Mouse (Mus musculus) CH12.LX (cell line): ENCODE measurements around the gene E2f7. TPM values are rescaled to one million over a fixed set of nuclear protein-coding genes. Genes with fewer than 3 reads are reported as not detected.
A peak's percentile ranks its signal among the peaks of the same experiment; 100 is the strongest.

Experiments used
- DNase-seq: peaks from one replicate; pipeline ENCODE4 v3.0.0-alpha.2; 2013; ENCODE audit errors: extremely low read depth
- H3K27ac ChIP-seq: 2 replicates; pipeline ENCODE4 v1.5.1; 2012; ENCODE audit warnings: low read depth, mild to moderate bottlenecking, control low read depth, moderate library complexity; ENCODE audit not compliant: insufficient read depth
- H3K27me3 ChIP-seq: replicated peaks from 2 replicates; pipeline ENCODE3; 2012; ENCODE audit warnings: inconsistent platforms
- H3K36me3 ChIP-seq, 2 experiments: replicated peaks in 1 of 2; 2 replicates each; pipeline versions ENCODE3 to v1.6.1; 2012; ENCODE audit warnings: inconsistent platforms in 1 of 2, low read length in 1 of 2, mild to moderate bottlenecking in 1 of 2, mixed read lengths in 1 of 2, moderate library complexity in 1 of 2; ENCODE audit not compliant: control insufficient read depth in 1 of 2, insufficient read depth in 1 of 2
- H3K4me1 ChIP-seq, 2 experiments: 2 replicates each; pipeline ENCODE4 v1.6.1; 2012; ENCODE audit warnings: inconsistent platforms in 1 of 2, moderate library complexity in 1 of 2; ENCODE audit not compliant: insufficient read depth in 2 of 2, control insufficient read depth in 1 of 2
- H3K4me2 ChIP-seq: 2 replicates; pipeline ENCODE4 v1.6.1; 2012; ENCODE audit warnings: low read depth, mild to moderate bottlenecking, control low read depth; ENCODE audit not compliant: poor library complexity, insufficient read depth, severe bottlenecking
- H3K4me3 ChIP-seq, 3 experiments: fragments of 150-350 bp in 1 of 3; sonication (generic) in 1 of 3; replicated peaks in 1 of 3; 2 replicates each; pipeline versions ENCODE3 to v1.5.1; 2011 to 2012; ENCODE audit warnings: low read depth in 2 of 3, low read length in 2 of 3, mild to moderate bottlenecking in 2 of 3, moderate library complexity in 2 of 3, control low read depth in 1 of 3, improper control_type of control experiment in 1 of 3, inconsistent platforms in 1 of 3, mixed read lengths in 1 of 3; ENCODE audit not compliant: poor library complexity in 1 of 3
- H3K79me2 ChIP-seq: replicated peaks from 2 replicates; pipeline ENCODE4 v1.6.1; 2012; ENCODE audit warnings: mild to moderate bottlenecking, moderate library complexity; ENCODE audit not compliant: control insufficient read depth, poor library complexity, insufficient read depth, severe bottlenecking; ENCODE audit errors: extremely low read depth
- H3K9ac ChIP-seq: 2 replicates; pipeline ENCODE4 v1.6.1; 2012; ENCODE audit warnings: low read depth, mild to moderate bottlenecking, control low read depth, moderate library complexity; ENCODE audit not compliant: insufficient read depth
- H3K9me3 ChIP-seq: replicated peaks from 2 replicates; pipeline ENCODE3; 2012; ENCODE audit warnings: low read length, inconsistent platforms, mixed read lengths
- BHLHE40 ChIP-seq: IDR thresholded peaks from 2 replicates; pipeline ENCODE4 v1.6.1; 2011; ENCODE audit warnings: mild to moderate bottlenecking, low read depth, low read length, improper control_type of control experiment
- CHD1 ChIP-seq: IDR thresholded peaks from 2 replicates; pipeline ENCODE4 v1.6.1; 2012; ENCODE audit warnings: low read depth, low read length, improper control_type of control experiment, inconsistent platforms
- CHD2 ChIP-seq: IDR thresholded peaks from 2 replicates; pipeline ENCODE4 v1.6.1; 2011; ENCODE audit warnings: low read length, improper control_type of control experiment
- CTCF ChIP-seq, 2 experiments: IDR thresholded peaks in 1 of 2; conservative IDR thresholded peaks in 1 of 2; 2 replicates each; pipeline ENCODE4 v1.5.1; 2011 to 2012; ENCODE audit warnings: low read depth in 2 of 2, low read length in 2 of 2, improper control_type of control experiment in 1 of 2, inconsistent platforms in 1 of 2, mild to moderate bottlenecking in 1 of 2, moderate library complexity in 1 of 2
- E2F4 ChIP-seq: IDR thresholded peaks from 2 replicates; pipeline ENCODE4 v1.6.1; 2011; ENCODE audit warnings: low read depth, low read length, improper control_type of control experiment; ENCODE audit not compliant: insufficient replicate concordance
- ELF1 ChIP-seq: IDR thresholded peaks from 2 replicates; pipeline ENCODE4 v1.6.1; 2014; ENCODE audit warnings: low read depth, mild to moderate bottlenecking, inconsistent platforms, low read length, improper control_type of control experiment
- EP300 ChIP-seq: IDR thresholded peaks from 2 replicates; pipeline ENCODE4 v1.6.1; 2011; ENCODE audit warnings: low read length, improper control_type of control experiment
- GABPA ChIP-seq: IDR thresholded peaks from 2 replicates; pipeline ENCODE4 v1.6.1; 2012; ENCODE audit warnings: low read depth, low read length, improper control_type of control experiment, inconsistent platforms; ENCODE audit not compliant: insufficient replicate concordance
- HCFC1 ChIP-seq: IDR thresholded peaks from 2 replicates; pipeline ENCODE4 v1.6.1; 2012; ENCODE audit warnings: low read depth, mild to moderate bottlenecking, inconsistent platforms, low read length, improper control_type of control experiment
- IRF4 ChIP-seq: IDR thresholded peaks from 2 replicates; pipeline ENCODE4 v1.6.1; 2014; ENCODE audit warnings: low read depth, mild to moderate bottlenecking, inconsistent platforms, low read length, improper control_type of control experiment
- JUN ChIP-seq: IDR thresholded peaks from 2 replicates; pipeline ENCODE4 v1.6.1; 2011; ENCODE audit warnings: low read depth, mild to moderate bottlenecking, low read length, improper control_type of control experiment, moderate library complexity; ENCODE audit not compliant: insufficient read depth
- JUND ChIP-seq: conservative IDR thresholded peaks from 2 replicates; pipeline ENCODE4 v1.6.1; 2011; ENCODE audit warnings: low read depth, low read length, improper control_type of control experiment
- MAFK ChIP-seq: IDR thresholded peaks from 2 replicates; pipeline ENCODE4 v1.6.1; 2011; ENCODE audit warnings: low read length, improper control_type of control experiment; ENCODE audit not compliant: insufficient replicate concordance
- MEF2A ChIP-seq: IDR thresholded peaks from 2 replicates; pipeline ENCODE4 v1.6.1; 2014; ENCODE audit warnings: low read depth, mild to moderate bottlenecking, inconsistent platforms, low read length, improper control_type of control experiment, borderline replicate concordance
- MXI1 ChIP-seq: IDR thresholded peaks from 2 replicates; pipeline ENCODE4 v1.6.1; 2011; ENCODE audit warnings: mild to moderate bottlenecking, low read depth, low read length, improper control_type of control experiment
- NELFE ChIP-seq: IDR thresholded peaks from 2 replicates; pipeline ENCODE4 v1.6.1; 2011; ENCODE audit warnings: low read depth, low read length, improper control_type of control experiment
- PAX5 ChIP-seq: IDR thresholded peaks from 2 replicates; pipeline ENCODE4 v1.6.1; 2012; ENCODE audit warnings: low read length, inconsistent platforms, mixed read lengths
- POLR2A ChIP-seq: IDR thresholded peaks from 2 replicates; pipeline ENCODE4 v1.6.1; 2011; ENCODE audit warnings: low read depth, mild to moderate bottlenecking, improper control_type of control experiment, low read length
- RAD21 ChIP-seq: IDR thresholded peaks from 2 replicates; pipeline ENCODE4 v1.6.1; 2011; ENCODE audit warnings: low read depth, mild to moderate bottlenecking, low read length, improper control_type of control experiment, moderate library complexity
- SIN3A ChIP-seq: IDR thresholded peaks from 2 replicates; pipeline ENCODE4 v1.6.1; 2012; ENCODE audit warnings: low read length, improper control_type of control experiment, inconsistent platforms
- SMC3 ChIP-seq: IDR thresholded peaks from 2 replicates; pipeline ENCODE4 v1.6.1; 2011; ENCODE audit warnings: low read depth, low read length, improper control_type of control experiment
- USF1 ChIP-seq: IDR thresholded peaks from 2 replicates; pipeline ENCODE4 v1.6.1; 2014; ENCODE audit warnings: low read depth, mild to moderate bottlenecking, inconsistent platforms, low read length, improper control_type of control experiment
- USF2 ChIP-seq: conservative IDR thresholded peaks from 2 replicates; pipeline ENCODE4 v1.6.1; 2011; ENCODE audit warnings: low read depth, low read length, improper control_type of control experiment
- ZC3H11A ChIP-seq: IDR thresholded peaks from 2 replicates; pipeline ENCODE4 v1.6.1; 2012; ENCODE audit warnings: low read depth, mild to moderate bottlenecking, inconsistent platforms, low read length, improper control_type of control experiment
- ZKSCAN1 ChIP-seq: IDR thresholded peaks from 2 replicates; pipeline ENCODE4 v1.6.1; 2012; ENCODE audit warnings: low read depth, inconsistent platforms, low read length, improper control_type of control experiment, borderline replicate concordance
- ZMIZ1 ChIP-seq: IDR thresholded peaks from 2 replicates; pipeline ENCODE4 v1.6.1; 2012; ENCODE audit warnings: low read depth, mild to moderate bottlenecking, inconsistent platforms, low read length, improper control_type of control experiment
- ZNF384 ChIP-seq: IDR thresholded peaks from 2 replicates; pipeline ENCODE4 v1.6.1; 2012; ENCODE audit warnings: low read depth, low read length, improper control_type of control experiment, inconsistent platforms
- dilution Hi-C: fragments of 300-500 bp; cut with MboI; formaldehyde crosslinking; loops from 2 replicates; pipeline ENCODE4 v1.14.3; 2020; ENCODE audit warnings: low sequenced_read_pairs; ENCODE audit not compliant: extremely low pct_unique_long_range_greater_than_20kb, extremely low pct_ligation_motif_present
- in situ Hi-C: fragments of 300-500 bp; cut with MboI; formaldehyde crosslinking; loops from 3 replicates; pipeline ENCODE4 v1.14.3; 2019; ENCODE audit warnings: low sequenced_read_pairs, low pct_ligation_motif_present, low pct_unique_long_range_greater_than_20kb, mixed read lengths
- polyA plus RNA-seq: library from polyadenylated mRNA; unstranded; fragments of >175 nt; gene quantifications from 2 replicates; pipeline ENCODE4 v1.2.1, GENCODE M21; 2012; ENCODE audit warnings: low read depth; ENCODE audit not compliant: insufficient read length
- total RNA-seq, 2 experiments: library from RNA; depleted of rRNA; stranded (reverse); fragments of 300-350 nt in 1 of 2; fragments of >200 nt in 1 of 2; gene quantifications; 2 replicates each; pipeline ENCODE4 v1.2.3; 2012 to 2014

Gene E2f7
- total and polyA plus RNA-seq, 3 experiments, result 0.82 to 3.8 (median 1.1) TPM

DNA sequence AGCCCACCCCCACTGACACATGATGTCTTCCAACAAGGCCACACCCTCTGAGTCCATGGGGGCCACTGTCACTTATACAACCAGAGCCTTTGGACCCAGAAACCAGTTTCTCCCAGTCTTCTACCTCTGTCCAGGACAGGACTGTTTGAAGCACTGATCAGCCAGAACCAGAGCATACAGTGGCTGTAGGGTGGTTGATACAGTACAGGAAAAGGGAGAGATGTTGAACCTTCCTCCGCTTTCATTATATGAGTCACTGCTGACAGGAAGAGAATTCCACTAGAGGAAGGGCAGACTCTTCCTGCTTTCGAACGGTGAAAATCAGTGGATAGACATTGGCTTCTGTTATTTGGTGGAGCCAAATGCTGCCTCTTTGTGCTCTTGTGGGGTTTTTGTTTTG, 7.6 kb downstream of the E2f7 start:
- no peak overlapping the region for H3K4me3 ChIP-seq
- H3K4me1 ChIP-seq, result peaks cover 0 to 14% of the 10 kb centered on the region in 2 experiments; a peak in 2 of 4 replicates
- dilution Hi-C loops (no loop called here), in situ Hi-C loops (no loop called here)
- no peak for TF ChIP-seq MXI1
- TF ChIP-seq USF2, result no peak
- TF ChIP-seq IRF4, result no peak
- no peaks in the 10 kb centered on the region for H3K79me2 ChIP-seq
- no peak overlapping the region for H3K9ac ChIP-seq
- H3K27me3 ChIP-seq, result no peaks in the 10 kb centered on the region
- DNase-seq, result no peak
- no peak overlapping the region for H3K27ac ChIP-seq
- H3K36me3 ChIP-seq, result peaks cover 2 to 67% of the 10 kb centered on the region in 2 experiments
- peaks cover 7% of the 10 kb centered on the region for H3K9me3 ChIP-seq
- H3K4me2 ChIP-seq, result no peak overlapping the region

DNA sequence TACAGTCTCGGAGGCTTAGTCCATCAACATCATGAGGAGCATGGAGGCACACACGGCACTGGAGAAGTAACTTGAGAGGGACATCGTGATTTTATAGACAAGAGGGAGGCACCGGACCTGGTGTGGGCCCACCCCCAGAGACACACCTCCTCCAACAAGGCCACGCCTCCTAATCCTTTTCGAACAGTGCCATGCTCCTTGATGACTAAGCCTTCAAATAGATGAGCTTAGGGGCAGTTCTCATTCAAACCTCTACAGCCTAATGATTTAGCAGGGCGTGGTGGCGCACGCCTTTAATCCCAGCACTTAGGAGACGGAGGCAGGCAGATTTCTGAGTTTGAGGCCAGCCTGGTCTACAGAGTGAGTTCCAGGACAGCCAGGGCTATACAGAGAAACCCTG, 10.3 kb downstream of the E2f7 start:
- peaks cover 4 to 54% of the 10 kb centered on the region in 2 experiments for H3K36me3 ChIP-seq
- H3K9ac ChIP-seq, result no peak overlapping the region
- dilution Hi-C loops (no loop called here), in situ Hi-C loops (no loop called here)
- H3K4me1 ChIP-seq, result peaks cover 0 to 14% of the 10 kb centered on the region in 2 experiments; a peak in 2 of 4 replicates
- H3K4me2 ChIP-seq, result no peak overlapping the region
- no peak overlapping the region for H3K27ac ChIP-seq
- DNase-seq, result no peak
- TF ChIP-seq HCFC1, result no peak
- TF ChIP-seq MAFK, result no peak
- no peaks in the 10 kb centered on the region for H3K27me3 ChIP-seq
- H3K4me3 ChIP-seq, result no peak overlapping the region
- H3K9me3 ChIP-seq, result peaks cover 7% of the 10 kb centered on the region
- no peaks in the 10 kb centered on the region for H3K79me2 ChIP-seq

DNA sequence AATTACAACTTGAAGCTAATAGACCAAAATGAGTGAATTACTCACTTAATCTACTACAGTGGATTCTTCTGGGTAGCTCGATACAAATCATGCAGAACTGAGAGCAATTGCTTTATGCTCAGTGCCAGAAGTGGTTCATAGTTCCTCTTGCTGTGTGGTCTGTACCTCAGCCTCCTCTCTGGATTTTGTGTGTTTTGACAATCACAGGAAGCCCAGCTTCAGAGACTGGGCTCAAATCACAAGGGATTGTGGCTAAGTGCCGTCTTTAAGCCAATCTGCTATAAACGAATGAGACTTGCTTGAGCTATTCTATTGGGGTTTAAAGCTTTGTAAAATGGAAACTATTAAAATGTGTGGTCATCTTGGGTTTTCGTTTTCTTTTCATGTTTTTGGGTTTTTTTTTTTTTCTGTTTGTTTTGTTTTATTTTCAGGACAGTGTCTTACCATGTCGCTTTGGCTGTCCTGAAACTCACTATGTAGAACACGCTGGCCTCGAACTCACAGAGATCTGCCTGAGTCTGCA, 11.1 kb downstream of the E2f7 start:
- no peak overlapping the region for H3K27ac ChIP-seq
- peaks cover 7% of the 10 kb centered on the region for H3K9me3 ChIP-seq
- peaks cover 0 to 14% of the 10 kb centered on the region in 2 experiments; a peak in 2 of 4 replicates for H3K4me1 ChIP-seq
- H3K79me2 ChIP-seq, result no peaks in the 10 kb centered on the region
- no peak overlapping the region for H3K4me3 ChIP-seq
- in situ Hi-C loops, result no loop called here
- no peaks in the 10 kb centered on the region for H3K27me3 ChIP-seq
- peaks cover 4 to 52% of the 10 kb centered on the region in 2 experiments for H3K36me3 ChIP-seq
- DNase-seq, result peak; percentile 79
- dilution Hi-C loops, result no loop called here
- no peak overlapping the region for H3K9ac ChIP-seq
- no peak overlapping the region for H3K4me2 ChIP-seq
- TF ChIP-seq MEF2A, result peak; percentile 31; the same call in 1 of the 2 replicates
- TF ChIP-seq CHD1, result no peak
- no peak for TF ChIP-seq ZC3H11A
- no peak for TF ChIP-seq SIN3A
- TF ChIP-seq IRF4, result peak; percentile 75
- TF ChIP-seq JUND, result 0 out of 2 replicates have a peak, but pooled peaks have one; percentile 20
- no peak for TF ChIP-seq ELF1
- no peak for TF ChIP-seq USF1
- no peak for TF ChIP-seq NELFE
- TF ChIP-seq BHLHE40, result peak; percentile 38; the same call in 1 of the 2 replicates
- TF ChIP-seq ZMIZ1, result no peak
- no peak for TF ChIP-seq E2F4
- TF ChIP-seq PAX5, result no peak
- no peak for TF ChIP-seq GABPA
- no peak; the same call in 1 of the 2 replicates for TF ChIP-seq ZKSCAN1
- TF ChIP-seq POLR2A, result no peak
- TF ChIP-seq ZNF384, result peak; percentile 91
- TF ChIP-seq EP300, result peak; percentile 73
- no peak for TF ChIP-seq RAD21
- no peak for TF ChIP-seq CHD2
- TF ChIP-seq JUN, result no peak
- no peak for TF ChIP-seq CTCF (conservative IDR thresholded peaks at IDR 0.05 in 1 of 2, IDR thresholded peaks at IDR 0.05 in 1 of 2; ENCODE audit: low read depth in 2 of 2, low read length in 2 of 2)
- TF ChIP-seq MAFK, result peak; percentile 62; the same call in 1 of the 2 replicates
- no peak for TF ChIP-seq SMC3
